Mouse (Mus musculus): ENCODE results near the gene Slco2a1.

GRCm38 (mm10) chr9:102982376-102982775 is 6.1 kb upstream of the Slco2a1 start:
- no peak for TF ChIP-seq POLR2A (IDR thresholded peaks at IDR 0.05; ENCODE audit: borderline replicate concordance, insufficient read depth, low read length)
- TF ChIP-seq CTCF (IDR thresholded peaks at IDR 0.05; ENCODE audit: borderline replicate concordance, insufficient read depth, low read depth, low read length), result no peak

All from cerebellum, adult 2 months (tissue).